Mouse (Mus musculus) frontal cortex, postnatal 25 days (tissue): ENCODE measurements at regions not wholly inside any gene's neighbourhood (a gene's known extent, or its start where the extent isn't known, plus 50 kb on each side); places are given as distances from the start of the nearest gene placed in this dataset.

Experiments
- DNase-seq, 2 experiments: peaks; one replicate each; pipeline ENCODE4 v3.0.0; 2022; ENCODE audit warnings: low spot score in 2 of 2

DNA sequence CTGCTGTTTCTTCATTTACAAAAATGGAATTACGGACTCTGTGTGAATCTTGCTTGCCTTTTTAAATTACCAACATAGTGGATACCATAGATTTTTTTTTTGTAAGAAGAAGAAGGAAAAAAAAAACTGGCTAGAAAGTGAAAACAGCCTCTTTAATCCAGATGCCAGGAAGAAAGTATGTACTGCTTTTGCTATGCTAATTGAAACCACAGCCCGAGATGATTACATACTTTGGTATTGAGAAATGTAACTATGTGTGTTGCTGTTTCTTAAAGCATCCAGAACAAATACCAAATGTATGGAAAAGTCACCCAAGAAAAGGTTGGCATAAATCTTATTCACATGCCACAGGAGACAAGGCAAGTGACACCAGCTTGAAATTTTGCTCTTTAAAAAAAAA is 93.2 kb upstream of the Nfe2l3 start:
- DNase-seq, result no peak

DNA sequence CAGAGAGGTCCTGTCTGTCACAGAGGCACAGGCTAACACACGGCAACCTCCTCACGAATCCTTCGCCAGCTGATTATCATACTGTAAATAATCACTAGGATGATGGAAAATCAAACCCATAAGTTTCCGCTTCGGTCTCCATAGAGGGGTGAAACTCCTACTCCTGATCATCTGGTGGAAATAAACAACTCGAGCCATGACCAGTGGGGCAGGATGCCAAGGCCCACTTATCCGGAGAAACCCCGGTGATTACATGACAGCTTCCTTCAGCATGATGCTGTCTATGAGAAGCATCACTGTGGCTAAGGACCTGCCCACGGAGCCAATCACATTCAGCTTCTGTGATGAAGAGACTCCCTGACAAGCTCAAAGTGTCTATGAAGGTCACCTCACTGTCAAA is 84.7 kb upstream of the Nfe2l3 start:
- DNase-seq, result no peak

DNA sequence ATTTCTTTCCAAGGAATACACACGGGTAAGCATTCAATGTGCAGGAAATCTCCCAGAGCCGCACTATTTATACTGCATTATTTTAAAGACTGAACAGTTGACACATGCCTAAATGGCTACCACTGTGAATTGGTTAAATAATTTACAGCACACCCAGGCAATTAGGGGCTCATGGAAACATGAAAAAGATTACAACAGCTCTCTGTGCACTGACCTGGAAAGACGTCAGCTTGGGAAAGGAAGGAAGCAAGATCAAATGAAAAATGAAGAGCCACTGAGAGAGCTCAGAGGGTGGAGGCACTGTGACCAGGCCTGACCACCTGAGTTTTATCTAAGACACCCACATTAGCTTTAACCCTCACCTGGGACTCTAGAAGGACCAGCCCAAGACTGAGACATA is 82.7 kb upstream of the Nfe2l3 start:
- DNase-seq, result no peak

DNA sequence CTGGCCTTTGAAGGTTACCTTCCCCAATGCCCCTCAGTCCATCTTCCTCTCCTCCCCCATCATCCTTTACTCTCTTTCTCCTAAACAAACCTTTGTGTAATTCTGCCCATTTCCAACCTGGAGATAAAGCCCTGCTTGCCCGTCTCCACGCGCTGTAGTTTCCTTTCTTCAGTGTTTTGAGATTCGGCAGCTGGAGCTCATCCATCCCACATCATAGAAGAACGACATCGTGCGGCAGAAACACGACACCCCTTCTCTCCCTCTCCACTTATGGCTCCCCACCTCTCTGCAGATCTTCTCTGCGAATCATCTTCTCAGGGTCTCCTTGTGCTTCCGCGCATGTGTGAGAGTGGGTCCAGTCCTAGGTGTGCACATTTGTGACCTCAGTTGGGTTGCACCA is 77.4 kb upstream of the Nfe2l3 start:
- no peak for DNase-seq

DNA sequence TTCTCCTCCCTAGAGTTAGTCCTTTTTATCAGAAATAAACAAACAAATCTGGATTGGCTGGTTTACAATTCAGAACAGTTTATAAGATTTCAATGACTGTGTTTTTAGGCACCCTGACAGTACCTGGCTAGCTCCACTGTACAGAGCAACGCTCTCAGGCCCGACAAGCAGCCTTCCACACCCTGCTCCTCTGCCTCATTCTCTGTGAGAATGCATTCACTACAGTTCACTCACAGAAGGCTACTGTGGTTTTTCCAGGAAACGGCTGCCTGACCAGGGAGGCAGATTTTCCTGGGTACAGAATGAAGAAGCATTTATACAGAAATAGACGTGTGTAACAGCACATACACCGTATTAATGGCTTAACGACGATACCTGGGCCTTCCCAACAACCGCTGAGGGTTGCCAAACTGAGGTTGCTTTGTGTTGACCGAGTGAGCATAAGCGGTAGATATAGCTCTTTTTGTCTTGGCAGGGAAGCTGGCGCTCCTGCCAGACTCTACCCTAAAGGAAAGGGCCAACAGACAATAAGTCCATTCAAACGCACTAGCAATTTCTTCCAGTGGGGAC is 70.8 kb upstream of the Nfe2l3 start:
- DNase-seq, result no peak

DNA sequence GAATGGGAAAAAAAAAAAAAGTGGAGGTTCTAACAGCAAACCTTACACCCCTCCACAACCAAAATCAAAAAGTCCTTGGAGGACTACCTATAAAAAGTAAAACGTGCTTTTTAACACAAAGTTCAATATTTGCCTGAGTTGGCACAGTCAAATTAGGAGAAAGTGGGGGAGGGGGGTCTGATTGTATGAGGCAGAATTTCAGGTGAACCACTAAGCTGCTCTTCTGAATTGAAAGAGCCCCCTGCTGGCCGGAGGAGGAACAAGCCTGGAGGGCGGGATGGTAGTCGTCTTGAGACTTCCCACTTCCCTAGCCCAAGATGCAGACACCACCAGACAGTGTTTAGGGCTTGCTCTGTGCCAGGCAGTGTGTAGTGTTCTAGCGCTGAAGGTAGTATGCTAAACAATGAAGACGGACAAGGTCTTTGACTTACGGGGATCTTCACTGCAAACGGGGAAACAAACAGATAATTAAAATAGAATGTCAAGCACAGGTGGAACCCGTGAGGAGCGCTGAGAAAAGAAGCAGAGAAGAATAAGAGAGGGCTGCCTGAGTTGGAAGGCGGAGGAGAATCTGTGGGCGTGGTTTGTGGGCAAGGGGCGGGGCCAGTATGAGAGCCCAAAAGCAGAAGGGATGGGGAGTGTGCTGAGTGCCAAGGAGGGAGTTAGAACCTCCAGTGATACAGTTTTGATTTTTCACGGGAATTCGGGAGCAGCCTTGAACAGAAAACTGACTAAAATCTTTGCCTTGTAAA is 69.8 kb upstream of the Nfe2l3 start:
- peak; percentile 66 to 79 for DNase-seq

DNA sequence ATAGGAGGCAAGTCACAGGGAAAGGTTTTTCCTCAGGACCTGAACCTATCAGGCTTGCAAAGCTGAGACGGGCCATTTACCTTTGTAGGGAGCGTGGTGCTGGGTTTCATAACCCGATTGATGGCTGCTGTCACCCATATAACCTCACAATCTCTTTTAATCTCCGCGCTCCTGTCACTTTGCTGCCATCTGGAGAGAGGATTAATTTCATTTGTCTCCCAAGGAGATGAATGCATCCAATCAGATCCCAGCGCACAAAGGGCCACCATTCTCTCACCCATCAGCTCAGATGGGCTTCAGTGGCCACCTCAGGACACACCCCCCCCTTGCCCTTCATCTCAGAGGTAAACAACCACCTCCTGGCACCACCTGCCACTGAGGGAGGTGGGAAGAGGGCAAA is 67.7 kb upstream of the Nfe2l3 start:
- no peak for DNase-seq

DNA sequence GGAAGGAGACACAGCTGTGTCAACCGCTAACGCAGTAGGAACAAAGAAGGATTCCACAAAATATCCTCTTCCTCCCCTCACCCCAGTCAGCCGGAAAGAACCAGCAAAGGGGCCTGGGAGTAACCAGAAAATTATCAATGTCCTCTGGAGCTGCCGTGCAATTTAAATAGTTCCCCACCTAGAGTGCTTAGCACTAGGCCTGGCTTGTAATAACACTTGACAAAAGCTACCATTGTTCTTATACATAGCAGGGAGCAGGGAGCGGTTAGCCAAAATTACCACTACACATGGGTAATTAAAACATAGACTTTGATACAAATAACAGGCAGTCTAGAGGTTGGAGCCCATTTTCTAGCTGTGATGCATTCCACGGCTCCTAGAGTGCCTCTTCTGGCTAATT is 62.7 kb upstream of the Nfe2l3 start:
- DNase-seq, result no peak

DNA sequence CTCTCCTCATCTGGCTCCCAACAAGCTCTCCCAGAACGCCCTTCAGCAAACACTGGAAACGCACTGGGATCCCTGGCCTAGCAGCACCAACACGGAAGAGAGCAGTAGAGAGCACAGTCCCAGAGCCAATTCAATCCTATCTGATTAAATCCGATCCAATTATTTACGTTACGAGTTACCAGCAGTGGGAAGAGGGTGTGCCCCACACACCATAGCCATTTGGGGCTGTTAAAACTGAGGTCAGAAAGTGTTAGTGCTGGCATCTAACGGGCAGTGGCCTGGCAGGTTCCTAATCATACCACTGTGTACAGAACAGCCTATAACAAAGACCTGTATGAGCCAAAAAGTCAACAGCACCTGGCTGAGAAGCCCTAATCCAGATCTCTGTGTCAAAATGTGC is 60.1 kb upstream of the Nfe2l3 start:
- DNase-seq, result no peak

DNA sequence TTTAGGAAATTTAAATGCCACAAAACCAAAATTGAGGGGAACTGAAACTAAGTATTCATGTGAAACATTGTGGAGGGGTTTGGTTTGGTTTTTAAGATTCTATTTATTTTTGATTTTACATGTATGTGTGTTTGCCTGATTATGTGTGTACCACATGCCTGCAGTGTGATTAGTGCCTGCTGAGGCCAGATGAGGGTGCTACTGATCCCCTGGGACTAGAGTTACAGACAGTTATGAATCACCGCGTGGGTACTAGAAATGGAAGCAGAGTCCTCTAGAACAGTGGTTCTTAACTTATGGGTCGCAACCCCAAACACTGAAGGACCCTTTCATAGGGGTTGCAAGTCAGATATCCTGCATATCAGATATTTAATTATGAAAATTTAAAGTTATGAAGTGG is 54.0 kb upstream of the Nfe2l3 start:
- no peak for DNase-seq

DNA sequence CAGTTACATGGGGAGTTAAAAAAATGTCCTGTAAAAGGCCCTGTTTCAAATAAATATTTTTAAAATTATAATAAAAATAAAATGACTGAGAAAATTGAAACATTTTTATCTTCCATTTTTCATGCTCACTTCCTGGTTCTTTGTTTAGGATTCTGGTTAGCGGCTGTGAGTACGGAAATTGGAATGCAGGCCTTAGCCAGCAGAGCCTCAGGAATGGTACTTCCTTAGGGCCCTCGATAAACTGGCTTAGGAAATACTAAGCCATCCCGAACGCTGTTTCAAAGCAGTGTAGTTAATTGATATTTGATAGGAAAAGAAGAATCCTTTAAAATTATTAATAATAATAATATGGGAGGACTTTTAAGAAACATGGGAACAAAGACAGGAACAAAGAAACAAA is 53.4 kb upstream of the Nfe2l3 start:
- DNase-seq, result no peak

DNA sequence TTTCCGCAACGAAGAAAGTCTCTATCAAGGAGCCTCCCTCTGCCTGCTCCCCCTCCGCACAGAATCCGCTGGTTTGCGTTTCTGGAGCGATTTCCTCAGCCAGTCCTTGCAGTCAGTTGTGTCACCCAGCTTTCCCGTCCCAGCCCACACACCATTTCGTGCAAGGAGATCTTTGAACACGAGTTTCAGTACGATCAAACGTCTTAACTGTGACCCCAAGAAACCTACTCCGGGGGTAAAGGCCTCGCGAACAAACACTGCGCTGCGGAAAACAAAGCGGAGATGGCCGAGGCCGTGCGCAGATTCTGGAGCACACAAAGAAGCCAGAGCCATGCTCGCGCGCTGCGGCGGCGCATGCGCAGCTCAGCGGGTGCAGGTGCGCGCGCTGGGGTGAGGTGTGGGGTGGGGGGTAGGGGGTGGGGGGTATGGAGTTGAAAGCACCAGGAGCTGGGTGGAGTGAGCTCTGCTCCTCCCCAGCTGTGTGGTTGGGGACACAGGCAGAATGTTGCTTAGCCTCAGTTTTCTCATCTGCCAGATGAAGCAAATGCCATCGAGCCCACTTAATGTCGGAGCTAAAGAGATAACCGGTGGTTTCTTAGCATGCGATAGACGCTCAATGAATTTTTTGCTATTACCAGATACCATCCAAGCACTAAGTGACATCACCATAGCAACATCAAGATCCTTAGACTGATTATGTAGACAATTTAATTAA is 52.8 kb upstream of the Nfe2l3 start:
- DNase-seq, result peak; percentile 50 to 51

DNA sequence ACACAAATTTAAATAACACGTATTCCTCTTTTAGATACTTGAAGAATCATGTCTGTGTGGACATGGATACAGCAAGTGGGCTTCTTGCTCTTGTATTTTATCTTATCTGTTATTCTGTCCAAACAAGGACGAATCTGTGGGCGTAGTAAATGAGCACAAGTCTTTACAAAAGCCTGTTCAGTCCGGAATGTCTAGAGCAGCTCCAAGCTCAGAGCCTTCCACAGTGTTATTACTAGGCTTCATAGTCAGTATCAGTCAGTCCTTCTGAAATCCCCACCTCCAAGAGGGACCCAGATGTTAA is 52.2 kb upstream of the Nfe2l3 start:
- DNase-seq, result no peak

DNA sequence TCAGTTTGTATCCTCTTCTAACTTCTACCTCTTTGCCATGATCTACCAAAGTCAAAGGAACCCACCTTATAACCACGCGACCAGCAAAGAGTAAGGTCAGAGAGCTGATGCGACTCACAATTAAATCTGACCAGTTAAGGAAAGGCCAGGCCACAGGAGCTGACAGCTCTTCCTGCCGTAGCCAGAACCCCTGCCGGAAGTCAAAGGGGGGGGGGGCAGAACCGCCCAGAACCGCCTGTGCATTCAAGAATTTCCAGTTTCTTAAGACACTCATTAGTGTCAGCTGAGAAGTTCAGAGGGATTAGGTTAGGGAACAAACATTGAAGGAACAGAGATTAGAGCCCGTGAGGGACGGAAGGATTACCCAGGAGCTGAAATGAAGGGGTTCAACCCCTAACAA is 51.0 kb upstream of the Nfe2l3 start:
- DNase-seq, result no peak
